Mouse (Mus musculus) lung, postnatal 4 days (tissue): ENCODE data around the gene Ciz1.

Experiments
- DNase-seq, 2 experiments: peaks; one replicate each; pipeline ENCODE4 v3.0.0; 2021

Ciz1 gene

GRCm38 (mm10) chr2:32352151-32353006 lies at the start of gene Ciz1:
Gene Ciz1 (plus strand): TSS chr2:32352327.
- DNase-seq, result peak in 1 of 2 experiments; percentile 24

- peak in 1 of 2 experiments; percentile 25 for DNase-seq
Observed at GRCm38 (mm10) chr2:32302952-32303351, 49.2 kb upstream of the Ciz1 start.

GRCm38 (mm10) chr2:32304145-32304832 lies 47.8 kb upstream of the Ciz1 start:
- DNase-seq, result peak; percentile 53 to 70

- DNase-seq, result no peak
Observed at GRCm38 (mm10) chr2:32305668-32306067, 46.5 kb upstream of the Ciz1 start.

- no peak for DNase-seq
Observed at GRCm38 (mm10) chr2:32306176-32306575, 46.0 kb upstream of the Ciz1 start.

- no peak for DNase-seq
Observed at GRCm38 (mm10) chr2:32307247-32307798, 44.8 kb upstream of the Ciz1 start.

- DNase-seq, result peak in 1 of 2 experiments; percentile 64
Observed at GRCm38 (mm10) chr2:32307941-32308760, 44.0 kb upstream of the Ciz1 start.

GRCm38 (mm10) chr2:32308870-32309568 lies 43.1 kb upstream of the Ciz1 start:
- DNase-seq, result no peak

GRCm38 (mm10) chr2:32310096-32310845 lies 41.9 kb upstream of the Ciz1 start:
- no peak for DNase-seq

- DNase-seq, result no peak
Observed at GRCm38 (mm10) chr2:32311443-32312317, 40.4 kb upstream of the Ciz1 start.

GRCm38 (mm10) chr2:32312318-32312964 lies 39.7 kb upstream of the Ciz1 start:
- DNase-seq, result peak; percentile 88 to 91

GRCm38 (mm10) chr2:32314831-32315230 lies 37.3 kb upstream of the Ciz1 start:
- no peak for DNase-seq

- peak in 1 of 2 experiments; percentile 30 for DNase-seq
Observed at GRCm38 (mm10) chr2:32315751-32316150, 36.4 kb upstream of the Ciz1 start.

GRCm38 (mm10) chr2:32316887-32317656 lies 35.1 kb upstream of the Ciz1 start:
- peak; percentile 28 to 61 for DNase-seq

- DNase-seq, result peak; percentile 77 to 92
Observed at GRCm38 (mm10) chr2:32317791-32318417, 34.2 kb upstream of the Ciz1 start.

- DNase-seq, result no peak
Observed at GRCm38 (mm10) chr2:32318709-32319585, 33.2 kb upstream of the Ciz1 start.
